ENCODE assay signal across 18 mouse cellular contexts in the genomic region with DNA sequence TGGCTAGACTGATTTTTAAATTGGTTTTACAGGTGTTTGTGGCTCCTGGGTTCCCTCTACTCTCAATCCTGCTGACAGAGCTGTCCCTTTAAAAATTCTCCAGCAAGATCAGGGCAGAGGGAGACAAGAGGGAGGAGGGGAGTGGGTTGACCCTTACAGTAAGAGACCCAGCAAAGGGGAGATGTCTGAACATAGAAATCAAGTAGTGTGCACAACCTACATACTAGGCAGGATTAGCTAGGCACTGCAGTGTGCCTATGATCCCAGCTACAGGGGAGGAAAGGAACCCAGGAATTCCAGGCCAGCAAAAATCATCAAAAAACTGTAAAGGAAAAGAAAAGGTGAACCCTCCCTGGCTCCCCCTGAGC.
DNase-seq lines count a peak whose midpoint lies in the region; ATAC-seq lines count a peak whose summit lies in the region.
"Had no signal": no experiment of that assay in that cellular context is flagged by ENCODE, and none has a peak within 500 bp of the region (broad histone marks: within the 10 kb centered on the region; RNA-seq: fewer than 3 reads in every experiment).

No protein-coding gene starts in this region.

- no peak for DNase-seq in forebrain, embryonic 10.5 days (ENCODE audit: extremely low spot score, low spot score)
- no peak for DNase-seq in spleen, postnatal 4 days (ENCODE audit: low spot score in 2 of 2)
- DNase-seq in right cerebral cortex, postnatal 25 days, result no peak
- DNase-seq in right cerebral cortex, postnatal 36 days (ENCODE audit: low spot score in 2 of 2), result no peak
- DNase-seq: cerebellum, adult 9-10 months; heart, adult 2 months; liver, embryonic 13.5 days; right cerebral cortex, postnatal 4 days; thymus, postnatal 4 days had no signal

- H3K4me1 ChIP-seq in forebrain, embryonic 10.5 days, result peaks cover 53% of the 10 kb centered on the region
- H3K4me1 ChIP-seq in forebrain, embryonic 12.5 days, result peaks cover 54% of the 10 kb centered on the region
- peaks cover 53% of the 10 kb centered on the region for H3K4me1 ChIP-seq in hindbrain, embryonic 12.5 days
- H3K4me1 ChIP-seq in midbrain, embryonic 13.5 days (replicated peaks), result peaks cover 57% of the 10 kb centered on the region
- no peaks in the 10 kb centered on the region for H3K4me1 ChIP-seq in intestine, embryonic 16.5 days (ENCODE audit: control insufficient read depth, insufficient read depth, low read length)
- H3K4me1 ChIP-seq: heart, embryonic 15.5 days; lung, embryonic 15.5 days had no signal

- peak; percentile 45 for ATAC-seq in forebrain, embryonic 12.5 days (ENCODE audit: low FRiP score)
- peak; percentile 56 for ATAC-seq in hindbrain, embryonic 12.5 days (ENCODE audit: low FRiP score)
- ATAC-seq in midbrain, embryonic 13.5 days, result peak; percentile 47
- no peak for ATAC-seq in intestine, embryonic 16.5 days

- H3K36me3 ChIP-seq in forebrain, embryonic 10.5 days (replicated peaks), result no peaks in the 10 kb centered on the region
- no peaks in the 10 kb centered on the region for H3K36me3 ChIP-seq in forebrain, embryonic 12.5 days (replicated peaks)
- no peaks in the 10 kb centered on the region for H3K36me3 ChIP-seq in hindbrain, embryonic 12.5 days
- no peaks in the 10 kb centered on the region for H3K36me3 ChIP-seq in midbrain, embryonic 13.5 days
- H3K36me3 ChIP-seq in intestine, embryonic 16.5 days (ENCODE audit: control insufficient read depth, insufficient read depth, low read length), result no peaks in the 10 kb centered on the region
- H3K36me3 ChIP-seq: heart, embryonic 15.5 days; limb, embryonic 10.5 days; liver, embryonic 13.5 days; lung, embryonic 15.5 days had no signal

- peaks cover 11% of the 10 kb centered on the region; the same call in 1 of the 2 replicates for H3K9me3 ChIP-seq in forebrain, embryonic 10.5 days
- H3K9me3 ChIP-seq in forebrain, embryonic 12.5 days, result no peaks in the 10 kb centered on the region
- no peaks in the 10 kb centered on the region for H3K9me3 ChIP-seq in hindbrain, embryonic 12.5 days (replicated peaks)
- no peaks in the 10 kb centered on the region for H3K9me3 ChIP-seq in midbrain, embryonic 13.5 days
- no peaks in the 10 kb centered on the region for H3K9me3 ChIP-seq in intestine, embryonic 16.5 days (ENCODE audit: control insufficient read depth, low read length)
- H3K9me3 ChIP-seq: heart, embryonic 15.5 days; limb, embryonic 10.5 days; liver, embryonic 13.5 days; lung, embryonic 15.5 days had no signal

- peaks cover 27% of the 10 kb centered on the region for H3K27me3 ChIP-seq in forebrain, embryonic 10.5 days (ENCODE audit: poor library complexity, severe bottlenecking)
- peaks cover 29% of the 10 kb centered on the region for H3K27me3 ChIP-seq in forebrain, embryonic 12.5 days
- peaks cover under 1% of the 10 kb centered on the region for H3K27me3 ChIP-seq in hindbrain, embryonic 12.5 days
- H3K27me3 ChIP-seq in midbrain, embryonic 13.5 days, result peaks cover 5% of the 10 kb centered on the region; the same call in 1 of the 2 replicates
- H3K27me3 ChIP-seq in intestine, embryonic 16.5 days (replicated peaks; ENCODE audit: control insufficient read depth, insufficient read depth, low read length), result no peaks in the 10 kb centered on the region
- H3K27me3 ChIP-seq: liver, embryonic 13.5 days had no signal

- H3K4me3 ChIP-seq in forebrain, embryonic 10.5 days, result no peak overlapping the region
- H3K4me3 ChIP-seq in forebrain, embryonic 12.5 days (replicated peaks), result no peak overlapping the region
- H3K4me3 ChIP-seq in hindbrain, embryonic 12.5 days, result no peak overlapping the region
- H3K4me3 ChIP-seq in midbrain, embryonic 13.5 days (replicated peaks), result no peak overlapping the region
- H3K4me3 ChIP-seq in intestine, embryonic 16.5 days (ENCODE audit: low read length), result no peak overlapping the region
- H3K4me3 ChIP-seq: heart, adult 2 months; heart, embryonic 15.5 days; left cerebral cortex, adult 2 months; limb, embryonic 10.5 days; liver, embryonic 13.5 days; lung, embryonic 15.5 days had no signal

- peak overlapping the region; percentile 77; the same call in 1 of the 2 replicates for H3K27ac ChIP-seq in forebrain, embryonic 10.5 days
- peak overlapping the region; percentile 93 for H3K27ac ChIP-seq in forebrain, embryonic 12.5 days
- peak overlapping the region; percentile 79 for H3K27ac ChIP-seq in hindbrain, embryonic 12.5 days
- H3K27ac ChIP-seq in midbrain, embryonic 13.5 days, result peak overlapping the region; percentile 70
- H3K27ac ChIP-seq in intestine, embryonic 16.5 days (ENCODE audit: low read length), result no peak overlapping the region
- H3K27ac ChIP-seq: heart, adult 2 months; heart, embryonic 15.5 days; left cerebral cortex, adult 2 months; limb, embryonic 10.5 days; liver, embryonic 13.5 days; lung, embryonic 15.5 days; macrophage had no signal

- H3K9ac ChIP-seq in forebrain, embryonic 12.5 days, result no peak overlapping the region
- H3K9ac ChIP-seq in hindbrain, embryonic 12.5 days, result no peak overlapping the region
- H3K9ac ChIP-seq in midbrain, embryonic 13.5 days (replicated peaks), result no peak overlapping the region
- no peak overlapping the region for H3K9ac ChIP-seq in intestine, embryonic 16.5 days (ENCODE audit: low read depth, low read length)
- H3K9ac ChIP-seq: heart, embryonic 15.5 days; liver, embryonic 13.5 days; lung, embryonic 15.5 days had no signal

- H3K4me2 ChIP-seq in forebrain, embryonic 12.5 days, result peak overlapping the region; percentile 19; the same call in 1 of the 2 replicates
- no peak overlapping the region for H3K4me2 ChIP-seq in hindbrain, embryonic 12.5 days (replicated peaks)
- H3K4me2 ChIP-seq in midbrain, embryonic 13.5 days (replicated peaks), result no peak overlapping the region
- no peak overlapping the region for H3K4me2 ChIP-seq in intestine, embryonic 16.5 days (ENCODE audit: low read depth, low read length)
- H3K4me2 ChIP-seq: heart, embryonic 15.5 days; liver, embryonic 13.5 days; lung, embryonic 15.5 days had no signal
